Mouse (Mus musculus) hindbrain, embryonic 11.5 days (tissue): Measurements from ENCODE around the gene Adprm. TPM values are rescaled to one million over a fixed set of nuclear protein-coding genes. Genes with fewer than 3 reads are reported as not detected.
A peak's percentile ranks its signal among the peaks of the same experiment; 100 is the strongest.
"Not testable (repeated sequence)": the region's sequence is repeated elsewhere in the genome, so short reads cannot be mapped to it uniquely, and the experiment has no call there.

ENCODE experiments used
- ATAC-seq: fragments of 200-750 bp; cut with Nextera tagmentation; 2 replicates; pipeline ENCODE4 v1.8.0; 2017; ENCODE audit warnings: mild to moderate bottlenecking, moderate TSS enrichment, moderate library complexity; ENCODE audit not compliant: low FRiP score
- DNase-seq: peaks from one replicate; pipeline ENCODE4 v3.0.0-alpha.2; 2015; ENCODE audit warnings: low spot score
- H3K27ac ChIP-seq: fragments of 300-500 bp; sonication (generic); 2 replicates; pipeline ENCODE4 v1.5.1; 2014; ENCODE audit warnings: mild to moderate bottlenecking, low read depth, low read length
- H3K27me3 ChIP-seq: fragments of 300-500 bp; sonication (generic); 2 replicates; pipeline ENCODE4 v1.6.1; 2014; ENCODE audit warnings: mild to moderate bottlenecking, low read length, moderate library complexity, mixed read lengths; ENCODE audit not compliant: control insufficient read depth, insufficient read depth
- H3K36me3 ChIP-seq: fragments of 300-500 bp; sonication (generic); 2 replicates; pipeline ENCODE4 v1.6.1; 2014; ENCODE audit warnings: mild to moderate bottlenecking, low read length, moderate library complexity, mixed read lengths; ENCODE audit not compliant: control insufficient read depth, insufficient read depth
- H3K4me1 ChIP-seq: fragments of 300-500 bp; sonication (generic); replicated peaks from 2 replicates; pipeline ENCODE4 v1.6.1; 2014; ENCODE audit warnings: low read length, mixed read lengths; ENCODE audit not compliant: control insufficient read depth, insufficient read depth
- H3K4me2 ChIP-seq: fragments of 300-500 bp; sonication (generic); replicated peaks from 2 replicates; pipeline ENCODE4 v1.6.1; 2014; ENCODE audit warnings: mild to moderate bottlenecking, low read depth, low read length
- H3K4me3 ChIP-seq: fragments of 300-500 bp; sonication (generic); 2 replicates; pipeline ENCODE4 v1.5.1; 2014; ENCODE audit warnings: low read depth, low read length
- H3K9ac ChIP-seq: fragments of 300-500 bp; sonication (generic); 2 replicates; pipeline ENCODE4 v1.6.1; 2014; ENCODE audit warnings: low read depth, low read length
- H3K9me3 ChIP-seq: fragments of 300-500 bp; sonication (generic); 2 replicates; pipeline ENCODE4 v1.6.1; 2016; ENCODE audit warnings: low read length; ENCODE audit not compliant: control insufficient read depth
- WGBS: fragments of 180-500 bp; shearing (Covaris S2); extraction: QIAGEN DNeasy Blood & Tissue Kit; methylation state at CpG from one replicate; pipeline ENCODE4 v1.1.7; 2014; 5-methylcytosine and 5-hydroxymethylcytosine counted together
- polyA plus RNA-seq: library from polyadenylated mRNA; unstranded; fragments of >200 nt; fragmentation: Nextera tagmentation; extraction: Ambion mirVana; gene quantifications from 2 replicates; pipeline ENCODE4 v1.2.1, GENCODE M21; 2014

Adprm gene
- polyA plus RNA-seq, 1 experiment from 2014 or later: 39.0 TPM

DNA sequence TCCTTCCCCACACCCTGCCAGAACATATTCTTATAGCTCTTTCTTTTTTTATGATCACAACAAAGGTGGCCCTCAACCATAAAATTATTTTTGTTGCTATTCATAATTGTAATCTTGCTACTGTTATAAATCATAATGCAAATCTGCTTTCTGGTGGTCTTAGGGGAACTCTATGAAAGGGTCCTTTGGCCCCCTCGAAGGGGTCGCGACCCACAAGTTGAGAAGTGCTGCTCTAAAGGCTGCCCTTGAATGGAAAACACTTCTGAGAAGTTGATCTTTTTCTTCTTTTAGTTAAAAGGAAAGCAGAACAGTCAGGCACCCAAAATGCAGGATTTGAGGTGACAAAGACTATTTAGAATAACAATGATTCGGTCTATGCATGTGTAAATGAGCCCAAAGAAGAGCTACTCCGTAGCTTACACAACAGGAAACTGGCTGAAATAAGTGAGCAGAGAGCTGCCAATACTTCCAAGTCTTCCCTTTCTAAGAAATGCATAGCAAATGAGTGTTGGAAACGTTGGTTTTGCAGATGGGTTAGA, 28.5 kb downstream of the Adprm start:
- Histone ChIP-seq H3K27me3 (no peaks in the 10 kb centered on the region), H3K4me1 (no peaks in the 10 kb centered on the region; the same call in none of the 2 replicates), H3K27ac (no peak overlapping the region), H3K4me3 (no peak overlapping the region), H3K9me3 (no peaks in the 10 kb centered on the region), H3K4me2 (no peak overlapping the region), H3K9ac (no peak overlapping the region), H3K36me3 (no peaks in the 10 kb centered on the region)
- WGBS: 18% methylated on average over 6 of the region's 6 CpGs
- DNase-seq (no peak), ATAC-seq (no peak)

DNA sequence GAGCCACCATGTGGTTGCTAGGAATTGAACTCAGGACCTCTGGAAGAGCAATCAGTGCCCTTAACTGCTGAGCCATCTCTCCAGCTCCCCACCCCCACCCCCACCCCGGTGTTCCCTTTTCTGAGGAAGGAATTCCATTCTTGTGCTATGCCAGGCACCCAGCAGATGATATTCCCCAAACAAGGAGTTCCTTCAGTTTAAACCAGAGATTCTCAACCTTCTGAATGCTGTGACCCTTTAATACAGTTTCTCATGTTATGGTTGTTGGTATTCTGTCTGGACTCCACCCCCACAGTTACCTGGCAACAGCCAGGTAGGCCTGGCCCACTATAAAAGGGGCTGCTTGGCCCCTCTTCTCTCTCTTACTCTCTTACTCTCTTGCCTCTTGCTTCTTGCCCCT, 29.2 kb downstream of the Adprm start:
- H3K27me3 ChIP-seq, DNase-seq, H3K27ac ChIP-seq, H3K9ac ChIP-seq, ATAC-seq, H3K4me3 ChIP-seq, H3K4me2 ChIP-seq, H3K36me3 ChIP-seq, H3K4me1 ChIP-seq, H3K9me3 ChIP-seq: not testable (repeated sequence)
- WGBS: 19% methylated on average over 1 of the region's 1 CpGs

DNA sequence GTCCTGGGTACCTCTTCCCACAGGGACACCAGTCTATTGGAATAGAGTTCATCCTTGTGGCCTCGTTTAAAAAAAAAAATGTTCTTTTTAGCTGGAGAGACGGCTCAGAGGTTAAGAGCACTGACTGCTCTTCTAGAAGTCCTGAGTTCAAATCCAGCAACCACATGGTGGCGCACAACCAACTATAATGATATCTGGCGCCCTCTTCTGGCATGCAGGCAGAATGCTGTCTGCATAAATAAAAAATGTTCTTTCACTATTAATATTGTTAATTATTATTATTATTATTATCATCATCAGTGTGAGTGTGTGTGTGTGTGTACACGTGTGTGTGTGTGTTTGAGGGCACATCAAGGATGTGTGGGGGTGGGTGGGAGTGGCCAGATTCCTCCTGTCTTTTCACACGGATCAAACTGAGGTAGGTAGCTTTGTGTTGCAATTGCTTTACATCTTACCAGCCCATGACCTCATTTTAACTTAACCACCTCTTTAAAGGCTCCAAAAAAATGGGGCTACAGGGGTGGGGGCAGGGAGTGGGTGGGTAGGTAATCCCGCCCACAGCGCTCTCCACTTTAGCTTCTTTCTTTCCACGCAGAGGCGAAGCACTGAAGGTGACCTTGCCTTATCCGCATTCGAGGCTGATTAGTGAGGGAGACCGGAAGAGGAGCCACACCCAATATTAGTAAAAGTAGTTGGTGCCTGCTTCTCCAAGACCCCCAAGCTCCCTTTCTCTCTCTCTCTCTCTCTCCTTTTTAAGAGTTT, 29.9 kb downstream of the Adprm start:
- Histone ChIP-seq H3K27ac (no peak overlapping the region), H3K4me3 (no peak overlapping the region), H3K4me2 (no peak overlapping the region), H3K4me1 (peaks cover 3% of the 10 kb centered on the region), H3K9me3 (no peaks in the 10 kb centered on the region), H3K36me3 (no peaks in the 10 kb centered on the region), H3K9ac (no peak overlapping the region), H3K27me3 (no peaks in the 10 kb centered on the region)
- ATAC-seq (no peak), DNase-seq (peak; percentile 29)
- WGBS: 93% methylated on average over 13 of the region's 13 CpGs

DNA sequence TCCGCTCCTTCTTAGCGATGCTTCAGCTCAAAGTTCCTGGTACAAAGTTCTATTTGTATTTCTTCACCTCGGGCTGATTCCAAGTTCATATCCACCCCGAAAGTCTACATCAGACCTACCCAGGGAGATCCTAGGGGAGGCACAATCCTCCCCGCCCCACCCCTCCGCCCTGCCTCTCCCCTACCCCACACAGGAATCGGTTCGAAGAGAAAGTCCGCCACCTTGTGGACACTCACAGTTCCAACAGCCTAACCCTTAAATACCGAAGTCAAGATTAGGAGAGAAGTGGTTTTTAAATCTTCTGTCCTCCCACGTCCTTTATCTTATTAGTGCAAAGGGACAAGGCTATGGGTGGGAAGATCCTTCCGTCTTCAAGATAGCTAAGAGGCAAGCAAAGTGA, 31.4 kb downstream of the Adprm start:
- WGBS: 6% methylated on average over 12 of the region's 12 CpGs
- no peak overlapping the region for H3K27ac ChIP-seq
- peaks cover 3% of the 10 kb centered on the region for H3K4me1 ChIP-seq
- no peaks in the 10 kb centered on the region for H3K9me3 ChIP-seq
- no peak for ATAC-seq
- no peak overlapping the region; the same call in 1 of the 2 replicates for H3K4me2 ChIP-seq
- peak; percentile 85 for DNase-seq
- no peaks in the 10 kb centered on the region for H3K27me3 ChIP-seq
- H3K4me3 ChIP-seq: no peak overlapping the region
- H3K36me3 ChIP-seq: no peaks in the 10 kb centered on the region
- H3K9ac ChIP-seq: no peak overlapping the region

DNA sequence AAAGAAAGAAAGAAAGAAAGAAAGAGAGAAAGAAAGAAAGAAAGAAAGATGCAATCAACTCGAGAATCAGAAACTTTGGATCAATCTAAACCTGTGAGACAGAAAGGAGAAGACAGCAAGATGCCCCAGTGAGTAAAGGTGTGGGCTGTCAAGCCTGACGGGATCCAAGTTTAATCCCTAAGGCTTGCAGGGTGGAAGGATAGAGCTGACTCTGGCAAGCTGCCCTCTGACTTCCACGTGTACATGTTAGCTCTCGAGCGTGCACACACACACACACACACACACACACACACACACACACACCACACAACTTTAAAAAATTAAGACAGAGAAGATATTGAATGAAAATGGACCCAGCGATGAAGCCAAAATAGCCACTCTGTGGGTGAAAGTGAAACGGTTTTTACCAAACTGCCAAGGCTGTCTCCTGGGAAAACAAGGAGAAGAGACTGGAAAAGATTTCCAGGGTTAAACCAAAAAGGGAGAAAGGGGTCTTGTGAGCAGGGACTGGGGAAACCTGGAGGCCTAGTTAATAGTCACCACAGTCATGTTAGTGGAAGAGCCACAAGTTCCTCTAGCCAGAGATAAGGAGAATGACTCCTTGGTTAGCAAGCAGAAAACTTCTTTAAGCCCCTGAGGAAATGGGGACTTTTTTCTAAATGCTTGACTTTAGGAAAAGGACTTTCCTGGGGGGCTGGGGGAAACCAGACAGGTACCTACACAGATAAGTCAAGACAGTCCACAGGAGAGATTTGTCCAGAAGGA, 32.5 kb downstream of the Adprm start:
- Histone ChIP-seq H3K4me2 (no peak overlapping the region), H3K27me3 (no peaks in the 10 kb centered on the region), H3K9ac (no peak overlapping the region), H3K36me3 (no peaks in the 10 kb centered on the region), H3K4me3 (no peak overlapping the region), H3K9me3 (no peaks in the 10 kb centered on the region), H3K4me1 (peaks cover 3% of the 10 kb centered on the region), H3K27ac (no peak overlapping the region)
- DNase-seq (no peak), ATAC-seq (no peak)
- WGBS: 75% methylated on average over 7 of the region's 7 CpGs

DNA sequence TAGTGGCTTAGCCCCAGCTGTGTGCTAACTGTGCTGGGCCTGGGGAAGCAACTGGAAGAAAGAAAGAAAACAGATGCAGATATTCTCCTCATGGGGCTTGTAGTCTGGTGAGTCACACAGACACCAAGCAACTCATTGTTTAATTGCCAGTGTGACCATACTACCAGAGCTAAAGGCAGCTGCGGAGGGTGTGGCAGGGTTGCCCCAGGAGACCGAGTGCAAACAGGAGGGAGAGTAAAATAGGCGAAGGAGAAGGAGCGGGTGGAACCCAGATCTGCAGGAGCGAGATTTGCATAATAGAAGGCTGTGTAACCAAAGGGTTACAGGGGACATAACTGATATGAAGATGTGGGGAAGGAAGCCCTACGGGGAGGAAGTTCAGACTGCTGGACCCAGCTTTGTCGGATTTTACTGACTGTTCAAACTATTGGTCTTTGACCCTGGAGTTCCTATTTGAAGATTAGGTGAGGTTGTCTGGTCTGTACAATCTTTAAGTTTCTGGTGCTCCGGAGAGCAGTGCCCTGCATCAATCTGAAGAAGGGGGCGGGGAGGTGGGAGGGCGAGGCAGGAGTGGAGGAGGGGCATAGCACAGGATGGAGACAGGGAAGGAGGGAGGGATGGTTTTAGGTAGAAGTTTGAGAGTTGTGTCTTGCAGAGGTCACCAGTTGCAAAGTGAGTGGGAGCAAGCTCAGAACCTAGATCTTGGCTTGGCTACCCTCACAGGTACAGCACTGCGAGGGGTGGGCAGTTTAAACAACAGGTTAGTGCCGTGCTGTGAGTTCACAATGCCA, 34.4 kb downstream of the Adprm start:
- H3K4me3 ChIP-seq: no peak overlapping the region
- no peak overlapping the region for H3K9ac ChIP-seq
- DNase-seq (peak; percentile 46), ATAC-seq (peak; percentile 72)
- no peaks in the 10 kb centered on the region for H3K27me3 ChIP-seq
- no peaks in the 10 kb centered on the region for H3K36me3 ChIP-seq
- no peak overlapping the region for H3K27ac ChIP-seq
- H3K4me2 ChIP-seq: 0 out of 2 replicates have a peak overlapping the region, but pooled peaks have one; percentile 7
- H3K9me3 ChIP-seq: no peaks in the 10 kb centered on the region
- 4% methylated on average over 12 of the region's 12 CpGs for WGBS
- peaks cover 3% of the 10 kb centered on the region for H3K4me1 ChIP-seq

DNA sequence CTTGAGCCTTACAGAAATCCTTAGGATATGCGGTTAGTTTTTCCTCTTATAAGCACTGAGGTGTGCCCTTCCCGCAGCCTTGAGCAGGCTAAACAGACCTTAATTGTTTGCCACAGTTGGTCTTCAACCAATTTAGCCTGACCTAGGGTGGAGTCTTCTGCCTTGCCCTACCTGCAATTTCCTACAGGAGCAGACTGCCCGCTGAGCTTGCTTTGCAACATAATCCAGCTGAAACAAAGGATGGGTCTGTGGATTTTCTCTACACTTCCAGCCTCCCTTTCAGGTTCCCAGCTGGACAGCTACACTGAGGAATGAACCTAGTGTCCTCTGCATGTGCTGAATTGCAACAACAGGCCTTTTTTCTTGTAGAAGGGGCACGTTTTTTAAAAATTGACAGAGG, 40.8 kb downstream of the Adprm start:
- no peaks in the 10 kb centered on the region for H3K9me3 ChIP-seq
- H3K27me3 ChIP-seq: no peaks in the 10 kb centered on the region
- ATAC-seq: no peak
- no peaks in the 10 kb centered on the region for H3K4me1 ChIP-seq
- DNase-seq: no peak
- no peak overlapping the region for H3K9ac ChIP-seq
- no peaks in the 10 kb centered on the region for H3K36me3 ChIP-seq
- no peak overlapping the region for H3K4me2 ChIP-seq
- H3K4me3 ChIP-seq: no peak overlapping the region
- no peak overlapping the region for H3K27ac ChIP-seq
- 15% methylated on average over 4 of the region's 4 CpGs for WGBS

DNA sequence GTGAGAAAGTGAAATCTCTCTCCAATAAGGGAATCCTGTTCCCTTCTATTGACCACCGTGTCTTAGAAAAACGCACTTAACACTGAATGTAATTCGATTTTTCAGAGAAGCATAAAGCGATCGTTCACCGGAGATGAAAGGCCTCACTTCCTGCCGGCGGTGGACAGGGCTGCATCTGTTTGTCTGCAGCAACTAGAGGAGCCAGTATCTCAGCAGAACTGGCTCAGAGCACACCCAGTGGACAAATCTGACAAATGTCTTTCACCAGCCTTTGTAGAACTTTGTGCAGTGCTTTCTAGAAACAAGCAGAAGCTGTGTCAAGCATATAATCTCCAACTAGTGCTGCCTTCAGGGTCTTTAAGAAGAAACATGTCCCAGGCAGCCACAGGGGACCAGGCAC, 42.0 kb downstream of the Adprm start:
- H3K4me2 ChIP-seq: no peak overlapping the region
- WGBS: 11% methylated on average over 8 of the region's 8 CpGs

More for the DNA sequence above, 42.0 kb downstream of the Adprm start:
- Histone ChIP-seq H3K9me3 (no peaks in the 10 kb centered on the region), H3K9ac (no peak overlapping the region), H3K27me3 (no peaks in the 10 kb centered on the region), H3K4me1 (no peaks in the 10 kb centered on the region), H3K36me3 (no peaks in the 10 kb centered on the region), H3K4me3 (no peak overlapping the region), H3K27ac (no peak overlapping the region)
- DNase-seq (peak; percentile 38), ATAC-seq (no peak)
